Mouse (Mus musculus): ENCODE measurements around the gene Olfr267. TPM values are rescaled to one million over a fixed set of nuclear protein-coding genes. Genes with fewer than 3 reads are reported as not detected.
A peak's percentile ranks its signal among the peaks of the same experiment; 100 is the strongest.

Olfr267 gene
- 0.04 TPM in 1 of 2 replicates, not detected in the other for polyA plus RNA-seq (2016; fragmentation: Nextera tagmentation; extraction: Ambion mirVana)

DNA sequence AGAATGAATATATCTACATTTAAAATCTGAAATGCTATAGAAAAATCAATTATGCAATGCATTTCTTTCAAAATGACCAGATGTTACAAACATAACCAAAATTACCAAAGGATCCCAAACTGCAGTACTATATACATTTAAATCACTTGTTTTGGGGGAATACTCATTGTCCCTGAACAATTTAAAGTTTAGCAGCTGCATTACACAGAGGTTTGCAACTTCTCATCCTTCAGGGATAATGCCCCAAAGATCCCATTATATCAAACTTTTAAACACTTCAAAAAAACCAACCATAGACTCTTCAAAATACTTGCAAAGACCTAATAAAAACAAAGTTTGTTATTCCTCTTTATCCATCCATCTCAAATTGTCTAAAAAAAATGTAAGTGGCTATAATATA, at the start of gene Olfr267:
Gene Olfr267 (minus strand): TSS at position 101 of the 400 bp plus-strand sequence.
- ATAC-seq (ENCODE audit: insufficient number of reproducible peaks, low FRiP score) = no peak

DNA sequence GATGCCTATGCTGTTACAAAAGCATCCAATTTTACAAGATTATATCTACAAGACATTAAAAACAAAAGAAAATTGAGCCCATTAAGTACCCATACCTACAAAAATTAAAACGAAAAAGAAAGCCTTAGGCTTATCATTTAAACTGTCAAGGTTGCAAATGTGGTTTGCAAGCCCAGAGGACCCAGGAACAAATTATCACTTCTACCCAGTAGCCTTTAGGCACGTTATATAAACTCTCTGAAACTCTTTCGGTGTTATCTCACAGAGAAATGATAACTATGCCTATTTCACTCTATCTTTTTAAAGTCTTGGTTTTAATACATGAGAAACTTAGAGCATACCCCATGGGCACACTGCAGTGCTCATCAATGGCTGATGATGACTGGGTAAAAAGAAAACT, 45.4 kb upstream of the Olfr267 start:
- Histone ChIP-seq H3K36me3 (peaks cover 38% of the 10 kb centered on the region), H3K4me1 (replicated peaks) (no peaks in the 10 kb centered on the region), H3K27ac (ENCODE audit: poor library complexity, severe bottlenecking) (no peak overlapping the region), H3K9me3 (replicated peaks) (no peaks in the 10 kb centered on the region), H3K9ac (no peak overlapping the region), H3K27me3 (replicated peaks) (no peaks in the 10 kb centered on the region), H3K4me3 (no peak overlapping the region), H3K4me2 (no peak overlapping the region)
- no peak for ATAC-seq (ENCODE audit: insufficient number of reproducible peaks, low FRiP score)
- WGBS = 56% methylated on average over 3 of the region's 3 CpGs

More for the DNA sequence above, at the start of gene Olfr267:
- Histone ChIP-seq H3K4me3 (no peak within 1 kb of the TSS), H3K4me2 (no peak within 1 kb of the TSS), H3K9ac (no peak within 1 kb of the TSS), H3K36me3 (no peaks in the 10 kb centered on the region), H3K27ac (ENCODE audit: poor library complexity, severe bottlenecking) (no peak within 1 kb of the TSS), H3K27me3 (replicated peaks) (no peaks in the 10 kb centered on the region), H3K9me3 (replicated peaks) (no peaks in the 10 kb centered on the region), H3K4me1 (replicated peaks) (no peaks in the 10 kb centered on the region)

DNA sequence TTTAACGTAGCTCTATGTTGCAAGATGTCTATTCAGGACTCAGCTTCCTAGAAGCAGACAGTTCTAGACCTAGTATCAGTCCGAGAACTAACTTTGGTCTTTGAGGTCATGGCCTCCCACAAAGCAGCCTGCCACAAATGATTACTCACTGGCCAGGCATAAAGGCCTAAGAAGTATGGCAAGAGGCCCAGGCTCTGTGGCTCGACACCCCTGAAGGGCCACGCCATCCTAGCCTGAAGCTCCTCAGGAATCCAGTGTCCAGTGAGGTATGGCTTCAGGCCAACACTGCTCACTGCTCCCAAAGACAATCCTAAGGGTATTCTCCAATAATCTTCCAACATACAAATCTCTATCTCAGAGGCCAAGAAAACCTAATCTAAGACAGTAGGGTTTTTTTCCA, 38.4 kb upstream of the Olfr267 start:
- Histone ChIP-seq H3K27ac (ENCODE audit: poor library complexity, severe bottlenecking) (no peak overlapping the region), H3K4me1 (replicated peaks) (no peaks in the 10 kb centered on the region), H3K9me3 (replicated peaks) (no peaks in the 10 kb centered on the region), H3K9ac (no peak overlapping the region), H3K4me3 (no peak overlapping the region), H3K27me3 (replicated peaks) (no peaks in the 10 kb centered on the region), H3K36me3 (peaks cover 49% of the 10 kb centered on the region), H3K4me2 (no peak overlapping the region)
- ATAC-seq (ENCODE audit: insufficient number of reproducible peaks, low FRiP score) = no peak
- WGBS = 89% methylated on average over 4 of the region's 4 CpGs

DNA sequence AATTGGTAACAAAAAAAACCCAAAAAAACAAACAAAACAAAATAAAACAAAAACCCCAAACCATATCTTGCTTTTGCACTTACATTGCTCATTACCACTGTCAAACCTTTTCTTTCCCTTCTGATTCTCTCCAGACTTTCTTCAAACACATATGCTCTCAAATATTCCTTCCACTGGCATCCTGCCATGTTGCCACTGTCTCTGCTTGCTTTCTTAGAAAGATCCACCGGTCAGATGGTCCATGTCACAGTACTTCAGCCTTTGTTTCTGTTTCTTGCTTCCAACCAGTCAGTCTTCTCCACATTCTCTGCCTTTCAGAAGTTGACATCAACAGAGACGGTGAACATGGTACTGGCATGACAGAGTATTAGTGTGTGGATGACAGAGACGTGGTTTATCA, 857 bp downstream of the Olfr267 start:
- no peak overlapping the region for H3K27ac ChIP-seq (ENCODE audit: poor library complexity, severe bottlenecking)
- ATAC-seq (ENCODE audit: insufficient number of reproducible peaks, low FRiP score) = no peak
- 42% methylated on average over 3 of the region's 3 CpGs for WGBS
- H3K27me3 ChIP-seq (replicated peaks) = no peaks in the 10 kb centered on the region
- no peak overlapping the region for H3K4me2 ChIP-seq
- no peaks in the 10 kb centered on the region for H3K36me3 ChIP-seq
- no peak overlapping the region for H3K9ac ChIP-seq
- no peaks in the 10 kb centered on the region for H3K4me1 ChIP-seq (replicated peaks)
- no peaks in the 10 kb centered on the region for H3K9me3 ChIP-seq (replicated peaks)
- H3K4me3 ChIP-seq = no peak overlapping the region

DNA sequence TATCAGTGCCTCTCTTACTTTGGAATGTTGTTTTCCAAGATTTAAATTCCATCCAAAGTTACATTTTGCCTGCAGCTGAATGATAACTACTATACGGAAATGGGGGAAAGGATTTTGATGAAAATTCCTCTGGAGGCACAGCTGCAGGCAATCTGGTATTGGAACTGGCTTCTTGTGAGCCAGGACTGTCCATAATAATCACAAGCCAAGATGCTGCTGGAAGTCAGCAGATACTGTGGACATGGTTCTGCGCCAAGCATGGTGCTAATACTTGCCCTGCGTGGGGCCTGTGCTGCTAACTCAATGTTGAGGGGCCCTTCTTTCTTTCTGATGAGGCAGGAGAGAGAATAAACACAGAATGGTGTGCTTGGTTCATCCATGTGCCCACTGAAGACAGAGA, 24.1 kb downstream of the Olfr267 start:
- no peak overlapping the region for H3K4me2 ChIP-seq
- 74% methylated on average over 3 of the region's 3 CpGs for WGBS
- H3K27ac ChIP-seq (ENCODE audit: poor library complexity, severe bottlenecking) = 0 out of 2 replicates have a peak overlapping the region, but pooled peaks have one; percentile 10
- peaks cover 3% of the 10 kb centered on the region; the same call in 1 of the 2 replicates for H3K4me1 ChIP-seq (replicated peaks)
- no peak overlapping the region for H3K4me3 ChIP-seq
- no peaks in the 10 kb centered on the region for H3K27me3 ChIP-seq (replicated peaks)
- H3K9ac ChIP-seq = no peak overlapping the region
- H3K9me3 ChIP-seq (replicated peaks) = no peaks in the 10 kb centered on the region
- no peak for ATAC-seq (ENCODE audit: insufficient number of reproducible peaks, low FRiP score)
- no peaks in the 10 kb centered on the region for H3K36me3 ChIP-seq

DNA sequence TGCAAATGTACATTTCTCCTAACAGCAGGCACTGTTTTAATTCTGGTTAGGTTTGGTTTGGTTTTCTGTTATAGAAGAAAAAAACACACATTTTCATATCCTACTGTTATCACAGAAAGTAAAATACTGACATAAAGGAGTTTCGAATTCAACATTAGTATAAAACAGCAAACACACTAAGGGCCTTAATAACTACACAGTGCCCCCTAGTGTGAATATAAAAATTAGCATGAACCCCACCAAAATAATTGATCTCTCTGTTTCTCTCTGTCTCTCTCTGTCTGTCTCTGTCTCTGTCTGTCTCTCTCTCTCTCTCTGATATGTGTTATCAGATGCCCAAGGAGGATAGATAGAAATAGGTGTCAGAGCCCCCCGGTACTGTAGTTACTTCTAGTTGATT, 38.0 kb downstream of the Olfr267 start:
- no peak overlapping the region for H3K9ac ChIP-seq
- H3K4me2 ChIP-seq = no peak overlapping the region
- no peaks in the 10 kb centered on the region for H3K9me3 ChIP-seq (replicated peaks)
- 52% methylated on average over 2 of the region's 2 CpGs for WGBS
- H3K36me3 ChIP-seq = no peaks in the 10 kb centered on the region
- H3K27me3 ChIP-seq (replicated peaks) = no peaks in the 10 kb centered on the region
- no peak overlapping the region for H3K27ac ChIP-seq (ENCODE audit: poor library complexity, severe bottlenecking)
- H3K4me1 ChIP-seq (replicated peaks) = no peaks in the 10 kb centered on the region
- no peak for ATAC-seq (ENCODE audit: insufficient number of reproducible peaks, low FRiP score)
- no peak overlapping the region for H3K4me3 ChIP-seq

DNA sequence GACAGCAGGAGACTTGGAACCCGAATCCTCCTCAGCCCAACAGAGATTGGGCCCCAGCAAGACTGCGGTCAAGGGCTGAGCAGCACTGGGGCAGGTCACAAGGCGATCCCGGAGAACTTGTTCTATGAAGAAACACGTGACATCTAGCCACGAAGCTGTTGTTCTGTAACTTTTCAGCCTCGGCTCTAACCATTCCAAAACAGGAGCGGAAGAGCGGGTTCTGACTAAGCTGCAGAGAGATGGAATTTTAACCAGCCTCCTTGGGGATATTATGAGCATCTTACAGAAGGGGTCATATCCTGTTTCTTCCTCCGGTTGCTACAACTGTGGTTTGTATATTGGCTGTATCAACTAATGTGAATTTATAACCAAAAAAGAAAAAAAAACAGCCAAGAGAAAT, 38.4 kb downstream of the Olfr267 start:
- no peaks in the 10 kb centered on the region for H3K9me3 ChIP-seq (replicated peaks)
- no peaks in the 10 kb centered on the region for H3K36me3 ChIP-seq
- ATAC-seq (ENCODE audit: insufficient number of reproducible peaks, low FRiP score) = no peak
- no peak overlapping the region for H3K4me3 ChIP-seq
- no peaks in the 10 kb centered on the region for H3K27me3 ChIP-seq (replicated peaks)
- WGBS = 64% methylated on average over 10 of the region's 10 CpGs
- no peak overlapping the region for H3K27ac ChIP-seq (ENCODE audit: poor library complexity, severe bottlenecking)
- H3K4me2 ChIP-seq = no peak overlapping the region
- no peak overlapping the region for H3K9ac ChIP-seq
- H3K4me1 ChIP-seq (replicated peaks) = no peaks in the 10 kb centered on the region

DNA sequence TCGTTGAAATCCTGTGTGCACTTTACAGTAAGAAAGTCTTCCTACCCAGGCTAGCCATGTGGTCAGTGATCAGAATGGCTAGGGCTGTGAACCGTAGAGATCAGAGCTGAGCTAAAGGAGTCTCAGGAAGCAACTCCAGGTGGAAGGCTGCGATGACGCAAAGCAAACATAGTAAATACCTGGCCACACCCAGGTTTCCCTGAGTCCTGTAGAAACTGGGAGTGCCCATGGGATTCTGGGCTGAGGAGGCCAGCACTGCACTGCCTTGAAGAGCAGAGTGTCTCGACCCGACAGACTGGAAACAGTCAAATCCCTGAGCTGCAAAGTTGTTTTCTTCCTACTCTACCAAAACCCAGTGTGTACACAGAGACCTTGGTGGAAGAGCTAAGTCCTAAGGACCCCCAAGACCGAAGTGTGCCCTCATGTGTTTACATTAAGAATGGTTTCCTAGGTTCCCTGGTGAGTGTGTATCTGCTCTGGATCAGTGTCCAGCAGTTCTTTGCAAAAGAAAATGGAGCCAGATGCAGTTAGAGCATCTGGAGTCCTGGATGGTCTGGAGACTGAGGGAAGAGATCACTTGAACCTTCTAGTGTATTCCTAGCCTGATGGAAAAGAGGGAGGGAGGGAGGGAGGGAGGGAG, 41.8 kb downstream of the Olfr267 start:
- no peak overlapping the region for H3K9ac ChIP-seq
- no peak overlapping the region for H3K4me3 ChIP-seq
- 78% methylated on average over 7 of the region's 7 CpGs for WGBS
- no peaks in the 10 kb centered on the region for H3K4me1 ChIP-seq (replicated peaks)
- no peak for ATAC-seq (ENCODE audit: insufficient number of reproducible peaks, low FRiP score)
- H3K9me3 ChIP-seq (replicated peaks) = no peaks in the 10 kb centered on the region
- H3K36me3 ChIP-seq = no peaks in the 10 kb centered on the region
- no peak overlapping the region for H3K4me2 ChIP-seq
- no peaks in the 10 kb centered on the region for H3K27me3 ChIP-seq (replicated peaks)
- H3K27ac ChIP-seq (ENCODE audit: poor library complexity, severe bottlenecking) = no peak overlapping the region

DNA sequence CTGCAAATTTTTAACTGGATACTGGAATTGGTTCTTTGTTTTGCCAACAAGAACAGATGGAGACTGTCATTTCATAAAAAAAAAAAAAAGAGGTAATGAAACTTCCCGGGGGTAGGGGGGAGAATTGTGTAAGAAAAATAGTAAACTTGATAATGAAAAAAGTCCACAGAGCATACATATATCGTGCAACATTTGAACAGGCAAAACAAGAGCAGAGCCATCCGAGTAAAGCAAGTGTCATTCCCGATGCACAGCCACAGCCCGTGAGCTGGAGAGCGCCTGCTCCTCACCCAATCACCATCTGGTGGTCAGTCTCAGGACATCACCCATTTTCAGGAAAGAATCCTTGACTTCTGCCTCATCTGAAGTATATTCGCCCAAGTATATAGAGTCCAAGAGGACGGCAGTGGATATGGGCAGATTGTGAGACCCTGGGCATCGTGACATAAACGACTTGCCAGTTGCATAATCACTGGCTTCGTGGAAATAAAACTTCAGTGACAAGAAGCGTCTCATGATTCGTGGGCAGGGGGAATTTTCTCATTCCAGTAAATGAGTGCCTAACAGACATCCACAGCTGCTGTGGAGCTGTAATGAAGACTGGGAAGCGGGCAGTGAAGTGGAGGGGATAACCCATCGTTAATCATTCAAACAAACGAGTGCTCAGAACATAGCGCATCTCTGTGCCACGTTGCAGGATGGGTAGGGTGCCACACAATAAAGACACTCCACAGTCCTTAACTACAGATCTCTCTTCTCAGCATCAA, 50.5 kb downstream of the Olfr267 start:
- H3K4me2 ChIP-seq = no peak overlapping the region
- no peaks in the 10 kb centered on the region for H3K9me3 ChIP-seq (replicated peaks)
- ATAC-seq (ENCODE audit: insufficient number of reproducible peaks, low FRiP score) = no peak

More for the DNA sequence above, 50.5 kb downstream of the Olfr267 start:
- no peaks in the 10 kb centered on the region for H3K4me1 ChIP-seq (replicated peaks)
- H3K36me3 ChIP-seq = no peaks in the 10 kb centered on the region
- no peak overlapping the region for H3K4me3 ChIP-seq
- H3K27me3 ChIP-seq (replicated peaks) = no peaks in the 10 kb centered on the region
- H3K27ac ChIP-seq (ENCODE audit: poor library complexity, severe bottlenecking) = no peak overlapping the region
- WGBS = 82% methylated on average over 18 of the region's 18 CpGs
- no peak overlapping the region for H3K9ac ChIP-seq
